Mouse (Mus musculus) ovary, postnatal 14 days (tissue): ENCODE measurements around the gene Aacs.
"Not testable (repeated sequence)": the region's sequence is repeated elsewhere in the genome, so short reads cannot be mapped to it uniquely, and the experiment has no call there.

Source experiments
- DNase-seq: peaks from one replicate; pipeline ENCODE4 v3.0.0; 2022; ENCODE audit warnings: low spot score

The Aacs gene

DNA sequence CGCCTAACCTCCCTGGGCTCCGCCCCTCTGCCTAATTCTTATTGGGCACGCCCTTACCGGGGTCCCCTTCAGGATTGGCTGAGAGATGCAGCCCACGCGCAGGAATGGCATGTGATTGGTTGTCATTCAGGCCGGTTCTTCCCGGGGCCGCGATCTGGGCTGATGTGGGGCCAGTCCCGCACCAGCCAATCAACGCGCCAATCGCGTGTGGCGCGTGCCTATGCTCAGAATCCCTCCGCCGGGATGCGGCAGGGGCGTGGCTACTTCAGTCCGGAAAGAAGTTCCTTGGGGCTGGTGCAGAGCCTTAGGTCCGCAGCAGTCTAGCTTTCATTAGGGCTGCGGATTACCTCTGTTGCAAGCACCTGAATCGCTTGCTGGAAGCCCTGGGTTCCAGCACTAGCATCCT lies 9.9 kb upstream of the Aacs start:
- peak; percentile 83 for DNase-seq

GRCm38 (mm10) chr5:125466483-125466882 lies 9.1 kb upstream of the Aacs start:
- DNase-seq, result no peak

- DNase-seq, result no peak
These were observed 8.4 kb upstream of the Aacs start for GRCm38 (mm10) chr5:125467261-125467660.

DNA sequence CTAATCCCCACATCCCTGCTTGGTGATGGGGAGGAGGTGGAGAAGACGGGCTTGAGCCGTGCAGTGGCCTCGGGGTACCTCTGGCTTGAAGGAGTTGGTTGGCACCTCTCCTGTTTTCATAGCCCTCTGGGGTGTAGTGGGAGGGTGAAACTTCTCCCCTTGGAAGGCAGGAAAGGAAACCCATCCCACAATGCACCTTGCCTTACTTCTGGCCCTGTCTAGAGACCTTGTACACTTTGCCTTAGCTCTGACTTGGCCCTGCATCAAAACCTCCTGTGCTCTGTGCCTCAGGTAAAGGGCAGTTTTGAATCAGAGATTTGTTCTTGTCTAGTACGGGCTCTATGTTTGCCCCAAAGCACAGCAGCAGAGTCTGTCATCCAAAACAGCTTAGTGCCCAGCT lies 4.9 kb upstream of the Aacs start:
- no peak for DNase-seq

GRCm38 (mm10) chr5:125472796-125473475 lies 2.7 kb upstream of the Aacs start:
- no peak for DNase-seq

DNA sequence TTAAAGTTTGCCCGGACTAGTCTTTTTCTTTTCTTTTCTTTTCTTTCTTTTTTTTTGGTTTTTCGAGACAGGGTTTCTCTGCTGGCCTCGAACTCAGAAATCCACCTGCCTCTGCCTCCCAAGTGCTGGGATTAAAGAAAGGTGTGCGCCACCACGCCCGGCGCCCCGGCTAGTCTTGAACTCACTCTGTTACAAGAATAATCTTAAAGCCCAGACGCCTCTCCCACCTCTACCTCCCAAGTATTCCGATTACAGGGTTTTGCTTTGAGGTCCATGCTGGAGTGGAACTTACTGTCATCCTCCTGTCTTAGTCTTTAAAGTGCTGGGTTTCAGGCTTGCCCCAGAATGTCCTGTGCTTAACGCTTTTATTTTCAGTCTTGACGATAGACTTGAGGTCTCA lies 584 bp upstream of the Aacs start:
- DNase-seq, result no peak

DNA sequence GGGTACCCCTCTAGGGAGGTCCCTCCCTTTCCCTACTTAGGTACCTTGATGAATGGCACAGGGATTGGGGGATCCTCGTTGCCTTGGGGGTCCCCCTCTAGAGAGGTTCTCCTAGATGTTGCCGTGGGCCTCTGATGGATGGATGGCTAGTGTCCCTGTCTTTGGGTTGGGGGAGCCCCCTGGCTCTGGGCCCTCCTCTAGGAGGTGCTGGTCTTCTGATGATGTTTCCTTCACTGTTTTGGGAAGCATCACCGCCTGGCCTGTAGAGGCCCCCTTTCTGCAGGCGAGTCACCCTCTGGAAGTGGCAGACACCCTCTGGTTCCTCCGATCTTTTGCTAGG lies 642 bp downstream of the Aacs start:
- DNase-seq, result no peak

GRCm38 (mm10) chr5:125476799-125477198 lies 1.2 kb downstream of the Aacs start:
- no peak for DNase-seq

GRCm38 (mm10) chr5:125477533-125477932 lies 1.9 kb downstream of the Aacs start:
- no peak for DNase-seq

- DNase-seq, result no peak
These were observed 2.4 kb downstream of the Aacs start for GRCm38 (mm10) chr5:125478037-125478436.

DNA sequence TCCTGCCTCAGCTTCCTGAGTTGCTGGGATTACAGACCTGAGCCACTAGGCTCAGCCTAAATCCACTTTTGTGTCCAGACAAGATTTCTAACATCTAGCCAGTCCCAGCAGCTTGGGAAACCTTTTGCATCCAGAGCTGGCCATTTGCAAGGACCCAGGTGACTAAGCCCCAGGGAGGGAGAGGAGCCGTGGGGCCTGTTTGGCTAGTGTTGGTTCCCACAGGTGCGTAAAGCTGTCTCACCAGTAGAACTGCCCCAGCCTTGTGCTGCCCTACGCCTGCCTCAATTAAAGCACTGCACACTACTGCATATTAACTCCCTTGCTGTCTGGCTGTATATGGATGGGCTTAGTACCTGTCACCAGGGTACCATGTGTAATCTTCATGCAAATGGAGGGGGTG lies 3.8 kb downstream of the Aacs start:
- DNase-seq, result no peak

GRCm38 (mm10) chr5:125480434-125481231 lies 5.0 kb downstream of the Aacs start:
- DNase-seq, result no peak

DNA sequence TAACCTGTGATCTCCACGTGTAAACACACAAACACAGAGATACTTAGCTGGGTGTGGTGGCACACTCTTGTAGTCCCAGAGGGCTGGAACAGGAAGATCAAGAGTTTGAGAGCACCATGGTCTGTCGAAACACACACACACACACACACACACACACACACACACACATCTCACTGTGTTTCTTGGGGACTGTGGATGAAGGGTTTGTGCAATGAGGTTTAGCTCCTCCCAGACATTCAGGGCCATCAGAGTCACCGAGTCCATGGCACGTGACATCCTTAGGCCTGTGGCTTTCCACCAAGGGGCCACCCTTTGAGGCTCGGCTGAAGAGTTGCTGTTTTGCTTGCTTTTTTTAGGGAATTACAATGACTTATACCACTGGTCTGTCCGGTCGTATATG lies 6.9 kb downstream of the Aacs start:
- DNase-seq, result no peak

DNA sequence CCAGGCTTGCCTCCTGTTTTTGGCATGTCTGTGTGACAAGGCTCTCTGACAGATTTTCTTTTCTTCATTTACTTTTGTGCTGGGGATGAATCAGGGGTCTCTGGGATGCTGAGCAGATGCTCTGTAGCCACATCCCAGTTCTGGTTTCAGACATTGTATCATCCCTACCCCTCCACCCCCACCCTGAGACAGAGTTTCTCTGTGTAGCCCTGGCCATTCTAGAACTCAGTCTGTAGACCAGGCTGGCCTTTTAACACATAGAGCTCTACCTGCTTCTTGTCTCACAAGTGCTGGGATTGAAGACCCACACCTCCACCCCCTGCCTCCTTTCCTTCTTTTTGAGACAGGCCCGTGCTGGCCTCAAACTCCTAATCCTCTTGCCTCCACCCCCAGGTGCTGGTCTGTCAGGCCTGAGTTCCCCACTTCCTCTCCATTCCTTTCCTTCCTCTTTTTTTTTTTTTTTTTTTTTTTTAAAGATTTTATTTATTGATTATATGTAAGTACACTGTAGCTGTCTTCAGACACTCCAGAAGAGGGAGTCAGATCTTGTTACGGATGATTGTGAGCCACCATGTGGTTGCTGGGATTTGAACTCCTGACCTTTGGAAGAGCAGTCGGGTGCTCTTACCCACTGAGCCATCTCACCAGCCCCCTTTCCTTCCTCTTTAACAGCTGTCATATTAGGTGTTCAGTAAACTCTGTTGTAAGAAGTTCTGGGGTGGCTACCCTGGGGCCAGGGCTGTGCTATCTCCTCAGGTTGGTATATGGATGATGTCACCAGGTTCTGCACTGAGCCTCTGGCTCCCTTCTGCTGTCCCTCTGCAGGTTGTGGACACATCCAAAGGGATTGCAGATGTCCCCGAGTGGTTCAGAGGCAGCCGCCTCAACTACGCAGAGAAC lies 8.3 kb downstream of the Aacs start:
- DNase-seq, result no peak

- DNase-seq, result no peak
These were observed 9.6 kb downstream of the Aacs start for GRCm38 (mm10) chr5:125485031-125485778.

- DNase-seq, result no peak
These were observed 10.5 kb downstream of the Aacs start for GRCm38 (mm10) chr5:125486088-125486487.

DNA sequence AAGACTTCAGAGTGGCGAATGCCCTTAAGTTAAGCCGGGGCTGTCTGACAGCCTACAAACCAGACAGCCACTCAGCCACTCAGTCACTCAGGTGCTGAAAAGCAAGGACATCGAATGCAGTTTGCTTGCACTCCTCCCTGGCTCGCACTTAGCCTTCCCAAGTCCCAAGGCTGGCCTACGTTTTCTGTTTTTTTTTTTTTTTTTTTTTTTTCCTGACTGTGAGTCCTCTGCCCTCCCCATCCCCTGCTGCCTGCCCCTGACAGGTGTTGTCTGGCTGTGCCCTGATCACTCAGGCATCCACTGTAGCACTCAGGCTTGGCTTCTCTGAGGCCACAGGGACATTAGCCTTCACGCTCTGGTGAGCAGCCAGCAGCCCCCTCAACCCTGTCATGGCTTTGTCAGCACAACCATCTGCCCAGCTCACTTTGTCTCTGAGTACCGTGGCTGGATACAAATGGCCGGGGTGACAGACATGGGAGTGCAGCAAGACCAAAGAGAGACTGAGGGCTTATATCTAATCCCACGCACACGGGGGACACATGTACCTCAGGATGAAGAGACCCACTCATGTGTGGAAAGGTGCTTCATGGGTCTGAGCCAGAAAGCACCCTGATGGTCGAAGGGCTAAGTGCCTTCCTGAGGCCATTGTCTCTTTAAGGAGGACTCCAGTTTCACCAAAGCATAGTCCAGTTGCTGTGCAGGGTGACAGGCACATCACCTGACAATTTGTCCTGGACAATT lies 11.9 kb downstream of the Aacs start:
- DNase-seq, result no peak

DNA sequence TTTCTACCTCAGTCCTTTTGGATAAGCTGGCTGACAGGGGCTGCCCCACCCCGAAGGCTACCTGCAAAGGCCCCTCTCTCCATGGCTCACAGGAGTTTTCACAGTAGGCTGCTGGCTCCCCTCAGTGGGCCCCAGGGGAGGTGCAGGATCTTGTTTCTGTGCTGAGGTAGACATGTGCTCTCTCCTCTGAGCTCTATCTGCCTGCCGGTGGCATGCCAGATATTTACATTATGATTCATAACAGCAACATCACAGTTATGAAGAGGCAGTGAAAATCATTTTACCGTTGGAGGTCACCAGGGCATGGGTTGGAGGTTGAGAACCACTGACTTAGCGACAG lies 12.5 kb downstream of the Aacs start:
- no peak for DNase-seq

DNA sequence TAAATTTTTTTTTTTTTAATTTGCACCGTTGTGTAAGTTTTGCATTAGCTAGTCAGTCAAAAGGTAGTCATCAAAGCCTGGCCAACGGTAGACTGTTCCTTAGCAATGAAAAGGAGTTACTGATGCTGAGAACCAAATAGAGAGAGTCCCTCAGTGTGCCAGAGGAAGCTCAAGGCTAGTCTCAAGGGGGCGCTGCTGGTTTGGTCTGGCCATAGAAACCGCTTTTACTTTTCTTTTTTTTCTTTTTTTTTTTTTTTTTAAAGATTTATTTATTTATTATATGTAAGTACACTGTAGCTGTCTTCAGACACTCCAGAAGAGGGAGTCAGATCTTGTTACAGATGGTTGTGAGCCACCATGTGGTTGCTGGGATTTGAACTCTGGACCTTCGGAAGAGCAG lies 13.3 kb downstream of the Aacs start:
- DNase-seq, result not testable (repeated sequence)

- no peak for DNase-seq
These were observed 15.5 kb downstream of the Aacs start for GRCm38 (mm10) chr5:125491107-125491506.

- DNase-seq, result no peak
These were observed 16.9 kb downstream of the Aacs start for GRCm38 (mm10) chr5:125492379-125493092.
